Mouse (Mus musculus) cerebellum, adult 11 months (tissue): ENCODE results near the gene Scamp5.

ENCODE experiments used
- DNase-seq: peaks from one replicate; pipeline ENCODE4 v3.0.0; 2022

The Scamp5 gene

DNA sequence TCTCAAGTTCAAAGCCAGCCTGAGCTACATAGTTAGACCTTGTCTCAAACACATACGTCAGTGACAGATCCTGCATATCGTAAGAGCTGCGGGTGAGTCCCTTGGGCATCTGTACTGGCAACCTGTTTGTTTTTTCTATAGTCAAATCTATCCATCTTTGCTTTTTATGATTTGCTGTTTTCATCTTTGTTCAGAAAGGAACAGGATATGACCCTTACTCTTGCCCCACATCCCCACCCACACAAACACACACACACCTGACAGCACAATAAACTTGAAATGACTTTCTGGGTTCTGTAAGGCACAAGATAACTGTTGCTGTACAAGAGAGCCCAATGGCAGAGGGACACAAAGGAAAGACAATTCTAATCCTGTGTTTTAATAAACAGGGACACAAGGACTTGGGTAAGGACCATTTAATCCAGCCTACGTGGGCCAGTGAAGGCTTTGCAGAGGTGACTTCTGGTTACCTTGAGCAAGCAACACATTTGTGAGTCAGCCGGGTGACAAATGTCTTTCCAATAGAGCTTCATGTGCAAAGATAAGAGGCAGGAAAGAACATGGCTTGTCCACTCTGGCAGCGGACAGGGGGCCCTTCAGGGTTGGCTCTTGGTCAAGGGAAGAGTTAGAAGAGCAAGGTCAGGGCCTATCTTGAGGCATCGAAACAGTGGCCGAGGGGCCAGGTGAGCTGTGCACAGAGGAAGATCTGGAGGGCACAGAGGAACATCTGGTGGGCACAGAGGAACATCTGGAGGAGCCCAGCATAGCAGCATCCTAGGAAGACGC is 60.5 kb downstream of the Scamp5 start:
- DNase-seq, result no peak

DNA sequence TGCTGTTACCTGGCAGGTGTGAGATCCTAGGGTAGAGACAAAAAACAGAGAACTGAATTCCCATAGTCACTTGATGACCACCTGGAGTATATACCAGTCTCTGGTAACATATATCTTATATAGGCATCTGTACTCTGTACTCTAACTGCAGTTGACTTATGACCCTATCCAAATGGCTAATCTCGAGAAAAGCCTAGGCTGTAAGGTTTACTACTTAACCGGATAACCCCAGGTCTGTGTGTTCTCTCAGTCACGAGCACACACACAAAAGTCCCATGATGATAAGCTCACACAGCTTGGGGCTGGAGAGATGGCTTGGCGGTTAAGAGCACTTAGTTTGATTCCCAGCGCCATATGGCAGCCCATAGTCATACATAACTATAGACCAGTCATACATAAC is 61.5 kb downstream of the Scamp5 start:
- DNase-seq, result no peak

DNA sequence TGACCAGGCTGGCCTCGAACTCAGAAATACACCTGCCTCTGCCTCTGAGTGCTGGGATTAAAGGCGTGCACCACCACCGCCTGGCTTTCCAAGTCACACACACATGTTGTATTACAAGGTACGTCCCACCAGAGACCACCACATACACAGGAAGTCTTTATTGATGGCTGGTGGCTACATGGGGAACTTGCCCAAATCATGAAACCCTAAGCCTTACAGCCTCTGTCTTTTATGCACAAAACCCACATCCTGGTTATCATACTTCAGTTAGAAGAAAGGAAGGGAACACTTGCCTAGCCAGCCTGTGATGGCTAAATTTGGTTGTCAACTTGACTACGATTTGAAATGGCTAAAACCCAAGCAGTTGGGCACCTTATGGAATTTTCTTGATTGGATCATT is 63.8 kb downstream of the Scamp5 start:
- no peak for DNase-seq

DNA sequence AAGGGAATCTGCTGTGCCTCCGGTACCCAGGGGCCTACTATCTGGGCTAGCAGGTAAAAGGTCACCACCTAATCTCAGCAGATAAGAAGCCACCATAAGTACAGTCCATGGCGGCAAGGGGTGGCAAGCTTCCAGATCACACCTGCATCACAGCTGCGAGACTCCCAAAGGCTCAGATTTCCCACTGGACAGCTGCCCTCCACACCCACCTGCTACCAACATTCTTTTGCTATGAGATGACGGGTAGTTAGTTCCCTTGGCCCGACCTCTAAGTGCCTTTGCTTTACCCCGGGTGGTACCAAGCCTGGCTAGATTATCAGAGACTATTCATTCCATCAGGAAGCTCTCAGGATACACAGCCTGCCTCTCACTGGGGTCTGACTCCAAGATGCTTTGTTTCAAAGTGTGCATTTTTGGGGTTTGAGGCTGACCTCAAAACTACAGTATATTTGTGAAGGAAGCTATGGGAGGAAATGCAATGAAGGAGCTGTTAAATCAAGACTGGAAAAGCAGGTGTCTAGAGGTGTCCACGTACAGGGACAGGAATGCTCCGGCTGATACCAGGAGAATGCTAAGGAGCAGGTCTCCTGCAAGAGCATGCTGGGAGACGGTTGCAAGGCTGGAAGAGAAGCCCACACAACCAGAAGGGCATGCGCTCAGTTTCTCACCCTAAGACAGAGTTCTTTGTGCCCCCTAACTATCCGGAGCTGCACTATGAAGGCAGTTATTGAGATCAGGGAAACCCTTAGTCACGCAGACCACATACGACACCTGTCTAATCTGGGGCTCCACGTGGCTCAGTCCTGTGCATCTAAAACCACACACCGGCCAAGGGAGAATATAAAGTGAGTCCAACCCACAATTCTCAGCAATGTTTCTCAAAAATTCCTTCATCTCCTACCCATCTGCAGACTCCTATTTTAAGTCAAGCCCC is 65.3 kb downstream of the Scamp5 start:
- no peak for DNase-seq

DNA sequence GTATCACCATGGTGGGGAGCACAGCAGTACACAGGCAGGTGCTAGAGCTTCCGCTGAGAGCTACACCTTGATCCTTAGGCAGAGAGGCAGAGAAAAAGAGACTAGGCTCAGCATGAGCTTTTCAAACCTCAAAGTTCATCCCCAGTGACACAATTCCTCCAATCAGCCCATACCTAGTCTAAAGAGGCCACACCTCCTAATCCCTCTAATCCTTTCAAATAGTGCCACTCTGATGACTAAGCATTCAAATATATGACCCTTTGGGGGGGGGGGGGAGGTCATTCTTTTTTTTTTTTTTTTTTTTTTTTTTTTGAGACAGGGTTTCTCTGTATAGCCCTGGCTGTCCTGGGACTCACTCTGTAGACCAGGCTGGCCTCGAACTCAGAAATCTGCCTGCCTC is 69.1 kb downstream of the Scamp5 start:
- no peak for DNase-seq

DNA sequence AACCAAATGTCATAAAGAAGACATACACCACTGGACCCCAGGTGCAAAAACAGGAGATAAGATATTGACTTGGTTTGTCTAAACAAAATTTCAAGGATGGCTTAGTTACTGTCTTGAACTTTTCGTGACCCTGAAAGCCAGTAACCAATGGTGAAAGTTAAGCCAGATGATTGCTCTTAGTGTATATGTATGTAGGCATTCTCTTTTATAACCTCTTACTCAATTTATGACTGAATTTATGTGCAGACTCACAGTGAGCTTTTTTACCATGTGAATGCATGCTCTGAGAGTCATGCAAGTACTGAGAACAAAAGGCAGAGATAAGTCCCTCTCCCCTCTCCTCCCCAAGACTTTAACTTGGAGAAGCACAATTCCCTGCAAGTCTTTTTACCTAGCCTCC is 75.0 kb downstream of the Scamp5 start:
- DNase-seq, result no peak
